Mouse (Mus musculus): ENCODE data around the gene 1700010B08Rik.

GRCm38 (mm10) chr2:173712656-173713055 is 6.6 kb upstream of the 1700010B08Rik start:
- no peak for TF ChIP-seq CTCF (IDR thresholded peaks at IDR 0.05)
- no peak for TF ChIP-seq EP300 (IDR thresholded peaks at IDR 0.05)

Data from lung, postnatal 0 days (tissue).